Mouse (Mus musculus) R1 (cell line): Measurements from ENCODE around the gene Tinf2.
A peak's percentile ranks its signal among the peaks of the same experiment; 100 is the strongest.

Experiments used
- DNase-seq: peaks from one replicate; pipeline ENCODE4 v3.0.0-alpha.2; 2018; ENCODE audit warnings: low read depth, low spot score

Gene Tinf2

GRCm38 (mm10) chr14:55706051-55706600 lies 24.5 kb upstream of the Tinf2 start:
- DNase-seq: no peak

GRCm38 (mm10) chr14:55702761-55703160 lies 21.1 kb upstream of the Tinf2 start:
- DNase-seq: peak; percentile 50

GRCm38 (mm10) chr14:55701131-55701530 lies 19.5 kb upstream of the Tinf2 start:
- DNase-seq: no peak

GRCm38 (mm10) chr14:55697226-55697625 lies 15.6 kb upstream of the Tinf2 start:
- DNase-seq: no peak

GRCm38 (mm10) chr14:55689433-55689832 lies 7.8 kb upstream of the Tinf2 start:
- no peak for DNase-seq

GRCm38 (mm10) chr14:55682118-55682493 lies 486 bp upstream of the Tinf2 start:
- no peak for DNase-seq

- DNase-seq: no peak
These were observed 4.0 kb downstream of the Tinf2 start for GRCm38 (mm10) chr14:55677615-55678014.

GRCm38 (mm10) chr14:55672741-55673060 lies 8.9 kb downstream of the Tinf2 start:
- DNase-seq: no peak

GRCm38 (mm10) chr14:55671833-55672740 lies 9.5 kb downstream of the Tinf2 start, which contains the start of the genes Gmpr2 and Nedd8:
Gmpr2 (plus strand) TSS chr14:55671941.
Nedd8 (minus strand) TSS chr14:55672124.
- peak; percentile 100 for DNase-seq

GRCm38 (mm10) chr14:55671486-55671832 lies 10.2 kb downstream of the Tinf2 start:
- no peak for DNase-seq

- no peak for DNase-seq
These were observed 21.0 kb downstream of the Tinf2 start for GRCm38 (mm10) chr14:55660636-55661035.

- DNase-seq: peak; percentile 84
These were observed 21.6 kb downstream of the Tinf2 start, which contains the start of gene Mdp1 for GRCm38 (mm10) chr14:55659960-55660573. Mdp1 (minus strand) TSS chr14:55660508.

GRCm38 (mm10) chr14:55658011-55658410 lies 23.6 kb downstream of the Tinf2 start:
- DNase-seq: no peak

- no peak for DNase-seq
These were observed 24.7 kb downstream of the Tinf2 start for GRCm38 (mm10) chr14:55656935-55657334.

- no peak for DNase-seq
These were observed 30.1 kb downstream of the Tinf2 start for GRCm38 (mm10) chr14:55651528-55651927.

GRCm38 (mm10) chr14:55649884-55650283 lies 31.7 kb downstream of the Tinf2 start, which contains the start of gene Tssk4:
Tssk4 (plus strand) TSS chr14:55650184.
- DNase-seq: no peak

- DNase-seq: no peak
These were observed 37.2 kb downstream of the Tinf2 start for GRCm38 (mm10) chr14:55644261-55644888.

- peak; percentile 79 for DNase-seq
These were observed 38.3 kb downstream of the Tinf2 start, which contains the start of gene Tm9sf1 for GRCm38 (mm10) chr14:55643060-55643907. Tm9sf1 (minus strand) TSS chr14:55643806.

GRCm38 (mm10) chr14:55642679-55643059 lies 39.0 kb downstream of the Tinf2 start:
- no peak for DNase-seq

- no peak for DNase-seq
These were observed 40.3 kb downstream of the Tinf2 start for GRCm38 (mm10) chr14:55641291-55641690.

- no peak for DNase-seq
These were observed 40.8 kb downstream of the Tinf2 start for GRCm38 (mm10) chr14:55640816-55641215.
